Mouse (Mus musculus) embryonic facial prominence, embryonic 12.5 days (tissue): Measurements from ENCODE around the gene Pcnx2. TPM values are rescaled to one million over a fixed set of nuclear protein-coding genes. Genes with fewer than 3 reads are reported as not detected.

Source experiments
- ATAC-seq: fragments of 200-750 bp; cut with Nextera tagmentation; 2 replicates; pipeline ENCODE4 v1.8.0; 2017; ENCODE audit not compliant: insufficient number of reproducible peaks, insufficient read depth, low FRiP score, low TSS enrichment
- H3K27ac ChIP-seq: fragments of 300-500 bp; sonication (generic); 2 replicates; pipeline ENCODE4 v1.5.1; 2016; ENCODE audit warnings: mild to moderate bottlenecking
- H3K27me3 ChIP-seq: fragments of 300-500 bp; sonication (generic); 2 replicates; pipeline ENCODE4 v1.6.1; 2016; ENCODE audit warnings: mild to moderate bottlenecking, moderate library complexity
- H3K36me3 ChIP-seq: fragments of 300-500 bp; sonication (generic); 2 replicates; pipeline ENCODE4 v1.6.1; 2016; ENCODE audit warnings: mild to moderate bottlenecking
- H3K4me1 ChIP-seq: fragments of 300-500 bp; sonication (generic); 2 replicates; pipeline ENCODE4 v1.6.1; 2016
- H3K4me2 ChIP-seq: fragments of 300-500 bp; sonication (generic); replicated peaks from 2 replicates; pipeline ENCODE4 v1.6.1; 2016; ENCODE audit warnings: mild to moderate bottlenecking, moderate library complexity
- H3K4me3 ChIP-seq: fragments of 300-500 bp; sonication (generic); 2 replicates; pipeline ENCODE4 v1.5.1; 2016; ENCODE audit warnings: mild to moderate bottlenecking
- H3K9ac ChIP-seq: fragments of 300-500 bp; sonication (generic); 2 replicates; pipeline ENCODE4 v1.6.1; 2016; ENCODE audit warnings: mild to moderate bottlenecking, moderate library complexity
- H3K9me3 ChIP-seq: fragments of 300-500 bp; sonication (generic); 2 replicates; pipeline ENCODE4 v1.6.1; 2016; ENCODE audit warnings: mild to moderate bottlenecking, moderate library complexity
- WGBS: fragments of 180-500 bp; shearing (Covaris S2); methylation state at CpG from one replicate; pipeline ENCODE4 v1.1.7; 2016; 5-methylcytosine and 5-hydroxymethylcytosine counted together
- polyA plus RNA-seq: library from polyadenylated mRNA; unstranded; fragments of >200 nt; fragmentation: Nextera tagmentation; extraction: Ambion mirVana; gene quantifications from 2 replicates; pipeline ENCODE4 v1.2.1, GENCODE M21; 2016

Pcnx2 gene
- polyA plus RNA-seq, 1 experiment from 2014 or later: 0.29 TPM

- Histone ChIP-seq H3K4me1 (no peaks in the 10 kb centered on the region), H3K27ac (no peak overlapping the region), H3K9ac (no peak overlapping the region), H3K9me3 (no peaks in the 10 kb centered on the region), H3K4me2 (no peak overlapping the region), H3K4me3 (no peak overlapping the region), H3K27me3 (no peaks in the 10 kb centered on the region), H3K36me3 (no peaks in the 10 kb centered on the region)
- 79% methylated on average over 15 of the region's 15 CpGs for WGBS
- ATAC-seq: no peak
Observed at GRCm38 (mm10) chr8:125702868-125703473, 195.1 kb downstream of the Pcnx2 start.

Other genes starting within 250 kb of the Pcnx2 start
- gene Map10, start 228.5 kb downstream of the Pcnx2 start, polyA plus RNA-seq: 7.1 and 8.1 TPM in 2 replicates
- gene Ntpcr, start 168.4 kb downstream of the Pcnx2 start, polyA plus RNA-seq: 28.4 and 31.9 TPM in 2 replicates
- gene Map3k21, start 12.1 kb upstream of the Pcnx2 start, polyA plus RNA-seq: 0.10 and 0.18 TPM in 2 replicates
- 23.2 and 23.8 TPM in 2 replicates for gene Kcnk1, start 96.9 kb upstream of the Pcnx2 start, polyA plus RNA-seq